Mouse (Mus musculus) intestine, embryonic 16.5 days (tissue): ENCODE data around the gene AB124611. TPM values are rescaled to one million over a fixed set of nuclear protein-coding genes. Genes with fewer than 3 reads are reported as not detected.

Experiments
- ATAC-seq: fragments of 200-750 bp; cut with Nextera tagmentation; 2 replicates; pipeline ENCODE4 v1.8.0; 2017; ENCODE audit warnings: moderate TSS enrichment, moderate library complexity
- H3K27ac ChIP-seq: fragments of 300-500 bp; sonication (generic); 2 replicates; pipeline ENCODE4 v1.5.1; 2014; ENCODE audit warnings: mild to moderate bottlenecking, low read length
- H3K27me3 ChIP-seq: fragments of 300-500 bp; sonication (generic); replicated peaks from 2 replicates; pipeline ENCODE4 v1.6.1; 2014; ENCODE audit warnings: low read length, control low read depth, mixed read lengths; ENCODE audit not compliant: control insufficient read depth, insufficient read depth
- H3K36me3 ChIP-seq: fragments of 300-500 bp; sonication (generic); 2 replicates; pipeline ENCODE4 v1.6.1; 2014; ENCODE audit warnings: low read length, control low read depth; ENCODE audit not compliant: control insufficient read depth, insufficient read depth
- H3K4me1 ChIP-seq: fragments of 300-500 bp; sonication (generic); 2 replicates; pipeline ENCODE4 v1.6.1; 2014; ENCODE audit warnings: low read length, control low read depth, mixed read lengths; ENCODE audit not compliant: control insufficient read depth, insufficient read depth
- H3K4me2 ChIP-seq: fragments of 300-500 bp; sonication (generic); 2 replicates; pipeline ENCODE4 v1.6.1; 2014; ENCODE audit warnings: low read depth, low read length, control low read depth
- H3K4me3 ChIP-seq: fragments of 300-500 bp; sonication (generic); 2 replicates; pipeline ENCODE4 v1.5.1; 2014; ENCODE audit warnings: mild to moderate bottlenecking, low read length
- H3K9ac ChIP-seq: fragments of 300-500 bp; sonication (generic); 2 replicates; pipeline ENCODE4 v1.6.1; 2014; ENCODE audit warnings: low read depth, low read length
- H3K9me3 ChIP-seq: fragments of 300-500 bp; sonication (generic); 2 replicates; pipeline ENCODE4 v1.6.1; 2016; ENCODE audit warnings: low read length, control low read depth; ENCODE audit not compliant: control insufficient read depth
- WGBS: fragments of 180-500 bp; shearing (Covaris S2); extraction: QIAGEN DNeasy Blood & Tissue Kit; methylation state at CpG from one replicate; pipeline ENCODE4 v1.1.7; 2014; 5-methylcytosine and 5-hydroxymethylcytosine counted together
- polyA plus RNA-seq: library from polyadenylated mRNA; unstranded; fragments of >200 nt; fragmentation: Nextera tagmentation; extraction: Ambion mirVana; gene quantifications from 2 replicates; pipeline ENCODE4 v1.2.1, GENCODE M21; 2015

Gene AB124611
- polyA plus RNA-seq, 1 experiment from 2014 or later, result 3.2 TPM

DNA sequence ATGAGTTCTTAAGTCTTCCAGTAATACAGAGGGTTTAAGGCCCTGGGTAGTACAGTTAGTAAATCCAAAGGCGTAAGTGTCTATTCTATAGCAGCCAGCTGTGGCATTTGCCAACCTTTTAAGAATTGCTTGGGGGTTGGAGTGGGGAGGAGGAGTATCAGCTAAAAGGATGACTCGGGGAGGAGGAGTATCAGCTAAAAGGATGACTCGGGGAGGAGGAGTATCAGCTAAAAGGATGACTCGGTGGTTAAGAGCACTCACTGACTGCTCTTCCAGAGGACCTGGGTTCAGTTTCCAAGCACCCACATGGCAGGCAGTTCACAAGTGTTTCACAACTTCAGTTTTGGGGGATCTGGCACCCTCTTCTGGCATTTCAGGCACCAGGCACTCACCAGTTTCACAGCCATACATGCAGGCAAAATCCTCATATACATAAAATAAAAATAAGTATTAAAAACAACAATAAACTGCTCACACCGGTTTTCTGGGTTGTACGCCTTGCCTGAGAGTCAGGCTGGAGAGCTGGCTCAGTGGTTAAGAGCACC, 29.3 kb downstream of the AB124611 start:
- Histone ChIP-seq H3K4me2 (no peak overlapping the region), H3K4me1 (peaks cover 13% of the 10 kb centered on the region), H3K27me3 (no peaks in the 10 kb centered on the region), H3K27ac (no peak overlapping the region), H3K9ac (no peak overlapping the region), H3K9me3 (no peaks in the 10 kb centered on the region), H3K36me3 (no peaks in the 10 kb centered on the region), H3K4me3 (no peak overlapping the region)
- WGBS, result 80% methylated on average over 6 of the region's 6 CpGs
- no peak for ATAC-seq

DNA sequence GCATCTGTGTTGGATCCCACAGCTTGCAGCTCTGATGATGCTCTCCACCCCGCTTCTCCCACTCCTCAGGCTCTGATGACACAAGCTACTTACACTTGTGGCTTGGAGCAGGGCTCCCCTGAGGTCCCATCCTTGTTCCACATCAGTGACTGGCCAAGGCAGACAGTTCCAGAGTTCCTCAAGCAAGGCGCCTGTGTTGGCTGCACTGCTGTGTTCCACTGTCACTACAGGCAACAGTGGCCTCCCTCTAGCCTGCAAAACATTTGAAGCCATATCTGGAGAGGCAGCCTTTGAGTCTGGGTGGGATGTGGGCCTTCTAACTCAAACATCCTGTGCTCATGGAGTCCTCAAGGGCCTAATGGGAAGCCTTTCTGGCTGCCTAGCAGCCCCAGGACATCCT, 31.0 kb downstream of the AB124611 start:
- H3K4me3 ChIP-seq, result no peak overlapping the region
- no peak overlapping the region for H3K27ac ChIP-seq
- ATAC-seq, result no peak
- no peak overlapping the region for H3K4me2 ChIP-seq
- H3K36me3 ChIP-seq, result no peaks in the 10 kb centered on the region
- 94% methylated on average over 2 of the region's 2 CpGs for WGBS
- H3K27me3 ChIP-seq, result no peaks in the 10 kb centered on the region
- H3K9me3 ChIP-seq, result no peaks in the 10 kb centered on the region
- peaks cover 13% of the 10 kb centered on the region for H3K4me1 ChIP-seq
- no peak overlapping the region for H3K9ac ChIP-seq

GRCm38 (mm10) chr9:21557556-21557955, 31.6 kb downstream of the AB124611 start:
- Histone ChIP-seq H3K27ac (no peak overlapping the region), H3K4me1 (peaks cover 13% of the 10 kb centered on the region), H3K4me2 (no peak overlapping the region), H3K36me3 (no peaks in the 10 kb centered on the region), H3K27me3 (no peaks in the 10 kb centered on the region), H3K4me3 (no peak overlapping the region), H3K9ac (no peak overlapping the region), H3K9me3 (no peaks in the 10 kb centered on the region)
- no peak for ATAC-seq
- 86% methylated on average over 2 of the region's 2 CpGs for WGBS

GRCm38 (mm10) chr9:21558366-21558765, 32.4 kb downstream of the AB124611 start:
- Histone ChIP-seq H3K4me1 (peaks cover 13% of the 10 kb centered on the region), H3K36me3 (no peaks in the 10 kb centered on the region), H3K27ac (peak overlapping the region; percentile 34), H3K4me3 (no peak overlapping the region), H3K9me3 (no peaks in the 10 kb centered on the region), H3K9ac (no peak overlapping the region), H3K27me3 (no peaks in the 10 kb centered on the region), H3K4me2 (no peak overlapping the region)
- WGBS, result 53% methylated on average over 4 of the region's 4 CpGs
- ATAC-seq, result peak; percentile 94

- no peak for ATAC-seq
- WGBS, result 94% methylated on average over 3 of the region's 3 CpGs
- H3K36me3 ChIP-seq, result no peaks in the 10 kb centered on the region
- H3K4me3 ChIP-seq, result no peak overlapping the region
- no peaks in the 10 kb centered on the region for H3K27me3 ChIP-seq
- H3K4me1 ChIP-seq, result peaks cover 13% of the 10 kb centered on the region
- no peak overlapping the region for H3K27ac ChIP-seq
- no peak overlapping the region for H3K9ac ChIP-seq
- no peak overlapping the region for H3K4me2 ChIP-seq
- no peaks in the 10 kb centered on the region for H3K9me3 ChIP-seq
These were observed 33.2 kb downstream of the AB124611 start for GRCm38 (mm10) chr9:21559151-21559550.

DNA sequence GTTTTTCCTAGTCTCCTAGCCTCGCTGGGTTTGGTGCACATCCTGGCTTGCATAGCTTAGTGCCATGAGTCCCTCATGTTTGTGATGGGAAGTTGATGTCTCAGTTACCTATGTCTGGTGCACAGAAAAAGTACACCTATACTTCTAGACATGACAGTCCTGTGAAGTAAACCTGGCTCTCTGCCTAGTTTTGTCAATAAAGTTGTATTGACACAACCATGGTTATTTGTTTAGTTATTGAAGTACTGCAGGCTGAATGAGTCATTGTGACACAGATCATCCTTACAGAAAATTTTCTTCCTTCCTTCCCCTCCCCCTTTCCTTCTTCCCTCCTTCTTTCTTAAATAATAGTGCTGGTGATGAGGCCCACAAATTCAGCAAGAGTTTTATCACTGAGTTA, 38.4 kb downstream of the AB124611 start:
- H3K27me3 ChIP-seq, result no peaks in the 10 kb centered on the region
- ATAC-seq, result no peak

GRCm38 (mm10) chr9:21565004-21565586, 39.1 kb downstream of the AB124611 start:
- H3K36me3 ChIP-seq, result no peaks in the 10 kb centered on the region
- no peak overlapping the region for H3K4me2 ChIP-seq
- 73% methylated on average over 4 of the region's 4 CpGs for WGBS
- H3K9ac ChIP-seq, result no peak overlapping the region
- no peaks in the 10 kb centered on the region for H3K27me3 ChIP-seq
- H3K27ac ChIP-seq, result no peak overlapping the region
- no peaks in the 10 kb centered on the region for H3K4me1 ChIP-seq
- no peak overlapping the region for H3K4me3 ChIP-seq
- no peaks in the 10 kb centered on the region for H3K9me3 ChIP-seq
- ATAC-seq, result no peak

More for the DNA sequence above, 38.4 kb downstream of the AB124611 start:
- H3K4me3 ChIP-seq, result no peak overlapping the region
- WGBS, result 63% methylated on average over 1 of the region's 1 CpGs
- H3K4me2 ChIP-seq, result no peak overlapping the region
- no peak overlapping the region for H3K9ac ChIP-seq
- H3K9me3 ChIP-seq, result no peaks in the 10 kb centered on the region
- no peaks in the 10 kb centered on the region for H3K4me1 ChIP-seq
- no peaks in the 10 kb centered on the region for H3K36me3 ChIP-seq
- H3K27ac ChIP-seq, result no peak overlapping the region

- ATAC-seq, result no peak
- 88% methylated on average over 1 of the region's 1 CpGs for WGBS
- H3K27me3 ChIP-seq, result no peaks in the 10 kb centered on the region
- no peaks in the 10 kb centered on the region for H3K4me1 ChIP-seq
- H3K27ac ChIP-seq, result no peak overlapping the region
- H3K9ac ChIP-seq, result no peak overlapping the region
- no peaks in the 10 kb centered on the region for H3K9me3 ChIP-seq
- 0 out of 2 replicates have a peak, but pooled peaks cover 7% of the 10 kb centered on the region for H3K36me3 ChIP-seq
- H3K4me3 ChIP-seq, result no peak overlapping the region
- H3K4me2 ChIP-seq, result no peak overlapping the region
These were observed 40.6 kb downstream of the AB124611 start for GRCm38 (mm10) chr9:21566538-21566937.

DNA sequence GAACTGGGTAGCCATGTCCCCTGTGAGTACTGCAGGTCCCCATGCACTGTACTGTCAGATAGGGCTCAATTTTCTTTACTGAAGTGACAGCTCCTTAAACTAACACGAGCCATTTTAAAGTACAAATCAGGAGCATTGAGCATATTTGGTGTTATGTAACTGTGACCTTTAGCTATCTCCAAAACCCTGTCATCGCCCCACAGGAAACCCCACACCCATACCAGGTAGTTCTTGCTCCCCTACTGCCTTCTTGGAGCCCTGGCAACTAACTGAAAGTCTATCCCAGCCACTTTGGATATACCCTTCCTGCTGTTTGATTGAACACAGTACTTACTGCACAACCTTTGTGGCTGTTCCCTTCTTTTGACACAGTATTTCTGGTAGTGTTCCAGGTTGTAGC, 41.1 kb downstream of the AB124611 start:
- H3K4me2 ChIP-seq, result no peak overlapping the region
- no peaks in the 10 kb centered on the region for H3K4me1 ChIP-seq
- no peak overlapping the region for H3K9ac ChIP-seq
- no peak overlapping the region for H3K27ac ChIP-seq
- H3K4me3 ChIP-seq, result no peak overlapping the region
- no peaks in the 10 kb centered on the region for H3K9me3 ChIP-seq
- H3K27me3 ChIP-seq, result no peaks in the 10 kb centered on the region
- 86% methylated on average over 2 of the region's 2 CpGs for WGBS
- ATAC-seq, result no peak
- H3K36me3 ChIP-seq, result 0 out of 2 replicates have a peak, but pooled peaks cover 8% of the 10 kb centered on the region
